Mouse (Mus musculus) heart, embryonic 11.5 days (tissue): ENCODE data around the gene Emp1. TPM values are rescaled to one million over a fixed set of nuclear protein-coding genes. Genes with fewer than 3 reads are reported as not detected.

Experiments
- ATAC-seq: fragments of 200-750 bp; cut with Nextera tagmentation; replicated peaks from 2 replicates; pipeline ENCODE4 v1.8.0; 2017; ENCODE audit warnings: moderate library complexity; ENCODE audit not compliant: insufficient number of reproducible peaks, low FRiP score, low TSS enrichment
- H3K27ac ChIP-seq: fragments of 300-500 bp; sonication (generic); 2 replicates; pipeline ENCODE4 v1.5.1; 2014; ENCODE audit warnings: mild to moderate bottlenecking, low read depth, low read length
- H3K27me3 ChIP-seq: fragments of 300-500 bp; sonication (generic); 2 replicates; pipeline ENCODE4 v1.6.1; 2014; ENCODE audit warnings: mild to moderate bottlenecking, low read length, mixed read lengths; ENCODE audit not compliant: control insufficient read depth, insufficient read depth
- H3K36me3 ChIP-seq: fragments of 300-500 bp; sonication (generic); 2 replicates; pipeline ENCODE4 v1.6.1; 2014; ENCODE audit warnings: mild to moderate bottlenecking, low read length, moderate library complexity, mixed read lengths; ENCODE audit not compliant: control insufficient read depth, insufficient read depth
- H3K4me1 ChIP-seq: fragments of 300-500 bp; sonication (generic); 2 replicates; pipeline ENCODE4 v1.6.1; 2014; ENCODE audit warnings: low read length; ENCODE audit not compliant: control insufficient read depth, insufficient read depth
- H3K4me2 ChIP-seq: fragments of 300-500 bp; sonication (generic); 2 replicates; pipeline ENCODE4 v1.6.1; 2014; ENCODE audit warnings: mild to moderate bottlenecking, moderate library complexity
- H3K4me3 ChIP-seq: fragments of 300-500 bp; sonication (generic); 2 replicates; pipeline ENCODE4 v1.5.1; 2014; ENCODE audit warnings: low read depth, low read length
- H3K9ac ChIP-seq: fragments of 300-500 bp; sonication (generic); 2 replicates; pipeline ENCODE4 v1.6.1; 2014; ENCODE audit warnings: mild to moderate bottlenecking, low read depth, low read length, moderate library complexity
- H3K9me3 ChIP-seq: fragments of 300-500 bp; sonication (generic); replicated peaks from 2 replicates; pipeline ENCODE4 v1.6.1; 2016; ENCODE audit warnings: low read length; ENCODE audit not compliant: control insufficient read depth
- WGBS: fragments of 180-500 bp; shearing (Covaris S2); extraction: QIAGEN DNeasy Blood & Tissue Kit; methylation state at CpG from one replicate; pipeline ENCODE4 v1.1.7; 2014; ENCODE audit not compliant: insufficient replicate concordance; 5-methylcytosine and 5-hydroxymethylcytosine counted together
- polyA plus RNA-seq: library from polyadenylated mRNA; unstranded; fragments of >200 nt; fragmentation: Nextera tagmentation; extraction: Ambion mirVana; gene quantifications from 2 replicates; pipeline ENCODE4 v1.2.1, GENCODE M21; 2014

Gene Emp1
- polyA plus RNA-seq, 1 experiment from 2014 or later = 10.0 TPM

GRCm38 (mm10) chr6:135385738-135386459 is 23.6 kb downstream of the Emp1 start:
- no peak for ATAC-seq
- Histone ChIP-seq H3K4me1 (no peaks in the 10 kb centered on the region), H3K4me3 (no peak overlapping the region), H3K9ac (no peak overlapping the region), H3K27ac (no peak overlapping the region), H3K4me2 (no peak overlapping the region), H3K9me3 (no peaks in the 10 kb centered on the region), H3K36me3 (no peaks in the 10 kb centered on the region), H3K27me3 (no peaks in the 10 kb centered on the region)
- WGBS = 71% methylated on average over 8 of the region's 8 CpGs

DNA sequence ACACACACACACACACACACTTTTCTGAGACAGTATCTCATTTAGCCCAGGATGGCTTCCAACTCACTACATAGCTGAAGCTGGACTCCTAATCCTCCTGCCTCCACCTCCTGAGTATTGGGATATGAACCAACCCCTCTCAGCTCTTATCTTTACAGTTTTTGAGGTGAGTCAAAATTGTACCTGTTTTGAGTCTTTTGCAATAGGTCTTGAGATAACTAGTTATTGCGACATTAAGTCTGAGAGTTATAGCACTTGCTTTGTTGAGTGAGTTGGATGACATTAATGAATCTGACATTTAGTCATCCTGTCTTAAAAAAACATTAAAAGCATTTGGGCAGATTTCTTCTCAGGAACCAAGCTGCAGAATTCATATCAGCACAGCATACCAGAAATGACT is 25.3 kb downstream of the Emp1 start:
- Histone ChIP-seq H3K4me3 (no peak overlapping the region), H3K9ac (no peak overlapping the region), H3K27ac (no peak overlapping the region), H3K36me3 (no peaks in the 10 kb centered on the region), H3K4me2 (no peak overlapping the region), H3K9me3 (no peaks in the 10 kb centered on the region), H3K4me1 (no peaks in the 10 kb centered on the region), H3K27me3 (no peaks in the 10 kb centered on the region)
- no peak for ATAC-seq
- WGBS = 89% methylated on average over 1 of the region's 1 CpGs

- 71% methylated on average over 8 of the region's 8 CpGs for WGBS
- Histone ChIP-seq H3K4me2 (no peak overlapping the region), H3K9ac (no peak overlapping the region)
Observed at GRCm38 (mm10) chr6:135388711-135389110, 26.4 kb downstream of the Emp1 start.

GRCm38 (mm10) chr6:135390398-135390797 is 28.1 kb downstream of the Emp1 start:
- no peak overlapping the region for H3K4me3 ChIP-seq

More at GRCm38 (mm10) chr6:135388711-135389110, 26.4 kb downstream of the Emp1 start:
- Histone ChIP-seq H3K36me3 (no peaks in the 10 kb centered on the region), H3K27me3 (no peaks in the 10 kb centered on the region), H3K9me3 (no peaks in the 10 kb centered on the region), H3K27ac (no peak overlapping the region), H3K4me3 (no peak overlapping the region), H3K4me1 (no peaks in the 10 kb centered on the region)
- no peak for ATAC-seq

GRCm38 (mm10) chr6:135395375-135395774 is 33.0 kb downstream of the Emp1 start:
- ATAC-seq = no peak

More at GRCm38 (mm10) chr6:135390398-135390797, 28.1 kb downstream of the Emp1 start:
- Histone ChIP-seq H3K4me1 (no peaks in the 10 kb centered on the region), H3K9me3 (no peaks in the 10 kb centered on the region), H3K36me3 (no peaks in the 10 kb centered on the region), H3K9ac (no peak overlapping the region), H3K27ac (no peak overlapping the region), H3K4me2 (no peak overlapping the region), H3K27me3 (no peaks in the 10 kb centered on the region)
- ATAC-seq = no peak
- WGBS = 54% methylated on average over 3 of the region's 3 CpGs

DNA sequence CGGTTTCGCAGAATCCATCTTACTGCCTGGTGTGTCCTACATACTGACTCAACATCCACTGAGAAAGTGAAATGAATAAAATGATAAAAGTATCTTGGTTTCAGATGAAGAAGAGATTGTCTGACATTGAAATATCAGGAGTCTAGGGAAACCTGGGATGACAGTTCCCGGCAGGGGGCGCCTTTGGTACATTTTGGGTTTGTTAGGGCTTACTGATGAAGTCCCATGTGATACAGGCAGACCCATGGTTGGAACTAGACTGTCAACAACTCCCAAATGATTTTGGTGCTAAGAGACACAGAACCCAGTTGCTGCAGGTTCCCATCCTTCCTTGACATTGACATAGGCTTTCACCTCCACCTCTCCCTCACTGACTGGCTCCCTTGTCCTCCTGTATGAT is 34.7 kb downstream of the Emp1 start:
- Histone ChIP-seq H3K4me2 (no peak overlapping the region), H3K4me3 (no peak overlapping the region), H3K27me3 (0 out of 2 replicates have a peak, but pooled peaks cover 2% of the 10 kb centered on the region), H3K9ac (no peak overlapping the region), H3K4me1 (no peaks in the 10 kb centered on the region), H3K9me3 (no peaks in the 10 kb centered on the region), H3K36me3 (no peaks in the 10 kb centered on the region), H3K27ac (no peak overlapping the region)
- 72% methylated on average over 4 of the region's 4 CpGs for WGBS
- no peak for ATAC-seq

More at GRCm38 (mm10) chr6:135395375-135395774, 33.0 kb downstream of the Emp1 start:
- no peak overlapping the region for H3K4me3 ChIP-seq
- no peak overlapping the region for H3K27ac ChIP-seq
- no peaks in the 10 kb centered on the region for H3K4me1 ChIP-seq
- no peak overlapping the region for H3K9ac ChIP-seq
- no peak overlapping the region for H3K4me2 ChIP-seq
- WGBS = 65% methylated on average over 8 of the region's 8 CpGs
- H3K9me3 ChIP-seq = no peaks in the 10 kb centered on the region
- H3K27me3 ChIP-seq = no peaks in the 10 kb centered on the region
- no peaks in the 10 kb centered on the region for H3K36me3 ChIP-seq

DNA sequence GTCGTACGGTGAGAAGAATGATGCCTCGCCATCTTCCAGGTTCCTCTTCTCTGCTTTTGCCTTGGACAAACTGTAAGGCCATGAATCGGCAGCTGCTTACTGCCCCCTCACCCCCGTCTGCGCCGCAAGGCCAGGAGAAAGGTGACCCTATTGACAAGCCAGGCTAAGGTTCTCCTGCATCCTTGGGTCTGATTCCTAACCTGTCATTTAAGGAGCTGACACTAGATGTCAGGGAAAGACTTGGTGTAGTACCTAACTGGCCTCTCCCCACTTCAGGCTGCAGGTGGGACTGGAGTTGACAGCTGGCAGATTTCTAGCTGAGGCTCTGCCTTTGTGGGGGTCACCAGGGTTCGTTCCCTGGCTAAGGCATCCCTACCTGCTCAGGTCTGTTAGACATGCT is 35.4 kb downstream of the Emp1 start:
- Histone ChIP-seq H3K27ac (no peak overlapping the region), H3K4me2 (no peak overlapping the region), H3K4me1 (no peaks in the 10 kb centered on the region), H3K4me3 (no peak overlapping the region), H3K36me3 (no peaks in the 10 kb centered on the region), H3K27me3 (0 out of 2 replicates have a peak, but pooled peaks cover 2% of the 10 kb centered on the region), H3K9me3 (no peaks in the 10 kb centered on the region), H3K9ac (no peak overlapping the region)
- WGBS = 83% methylated on average over 8 of the region's 8 CpGs
- no peak for ATAC-seq

- no peaks in the 10 kb centered on the region for H3K4me1 ChIP-seq
Observed at GRCm38 (mm10) chr6:135398801-135399200, 36.5 kb downstream of the Emp1 start.

GRCm38 (mm10) chr6:135400306-135400705 is 38.0 kb downstream of the Emp1 start:
- WGBS = 43% methylated on average over 3 of the region's 3 CpGs
- no peak overlapping the region for H3K4me2 ChIP-seq
- H3K9me3 ChIP-seq = no peaks in the 10 kb centered on the region
- no peak for ATAC-seq
- H3K4me1 ChIP-seq = no peaks in the 10 kb centered on the region
- 0 out of 2 replicates have a peak, but pooled peaks cover 2% of the 10 kb centered on the region for H3K27me3 ChIP-seq
- H3K4me3 ChIP-seq = no peak overlapping the region
- no peak overlapping the region for H3K9ac ChIP-seq
- H3K36me3 ChIP-seq = no peaks in the 10 kb centered on the region
- H3K27ac ChIP-seq = no peak overlapping the region

More at GRCm38 (mm10) chr6:135398801-135399200, 36.5 kb downstream of the Emp1 start:
- ATAC-seq = no peak
- Histone ChIP-seq H3K9me3 (no peaks in the 10 kb centered on the region), H3K36me3 (no peaks in the 10 kb centered on the region), H3K9ac (no peak overlapping the region), H3K4me2 (no peak overlapping the region), H3K27ac (no peak overlapping the region), H3K27me3 (0 out of 2 replicates have a peak, but pooled peaks cover 2% of the 10 kb centered on the region), H3K4me3 (no peak overlapping the region)
- WGBS = 50% methylated on average over 5 of the region's 5 CpGs
